In genomic region chr9:66833851-66834250, GRCm38 (mm10) we compare ENCODE assay signal across 8 mouse cellular contexts. TPM values are rescaled to one million over a fixed set of nuclear protein-coding genes. Genes with fewer than 3 reads are reported as not detected.
DNase-seq lines count a peak whose midpoint lies in the region; ATAC-seq and TF ChIP-seq lines count a peak whose summit lies in the region.

No protein-coding gene starts in this region.

- intact Hi-C loops in heart, postnatal 10 days (cut with DNase I) = loop anchor here (2.0 to 5.0 kb wide), 2 partner anchors 105 to 127 kb away; no protein-coding TSS in a partner anchor

- no peaks in the 10 kb centered on the region for H3K9me3 ChIP-seq in heart, embryonic 11.5 days (replicated peaks; ENCODE audit: control insufficient read depth, low read length)
- no peaks in the 10 kb centered on the region for H3K9me3 ChIP-seq in hindbrain, embryonic 10.5 days
- no peaks in the 10 kb centered on the region for H3K9me3 ChIP-seq in limb, embryonic 11.5 days (ENCODE audit: control insufficient read depth, low read length)
- no peaks in the 10 kb centered on the region for H3K9me3 ChIP-seq in midbrain, postnatal 0 days (ENCODE audit: low read length)

- 17% methylated on average over 7 of the region's 7 CpGs for WGBS in heart, embryonic 11.5 days (ENCODE audit: insufficient replicate concordance)
- WGBS in hindbrain, embryonic 10.5 days = 15% methylated on average over 7 of the region's 7 CpGs
- 20% methylated on average over 7 of the region's 7 CpGs for WGBS in limb, embryonic 11.5 days
- 20% methylated on average over 7 of the region's 7 CpGs for WGBS in midbrain, postnatal 0 days

- H3K27me3 ChIP-seq in heart, embryonic 11.5 days (ENCODE audit: control insufficient read depth, insufficient read depth, low read length) = peaks cover 5% of the 10 kb centered on the region; the same call in 1 of the 2 replicates
- H3K27me3 ChIP-seq in hindbrain, embryonic 10.5 days (ENCODE audit: insufficient read depth, poor library complexity, severe bottlenecking) = peaks cover 41% of the 10 kb centered on the region
- 0 out of 2 replicates have a peak, but pooled peaks cover 2% of the 10 kb centered on the region for H3K27me3 ChIP-seq in limb, embryonic 11.5 days (ENCODE audit: control insufficient read depth, insufficient read depth, low read length)
- no peaks in the 10 kb centered on the region for H3K27me3 ChIP-seq in midbrain, postnatal 0 days (ENCODE audit: insufficient read depth, low read length)

- no peak for TF ChIP-seq CTCF in midbrain, postnatal 0 days (IDR thresholded peaks at IDR 0.05)

- ATAC-seq in heart, embryonic 11.5 days (replicated peaks; ENCODE audit: insufficient number of reproducible peaks, low FRiP score, low TSS enrichment) = no peak
- no peak for ATAC-seq in limb, embryonic 11.5 days (ENCODE audit: insufficient number of reproducible peaks, low FRiP score, low TSS enrichment, low read depth)
- ATAC-seq in midbrain, postnatal 0 days (ENCODE audit: low FRiP score) = no peak

- no peak overlapping the region for H3K27ac ChIP-seq in heart, embryonic 11.5 days (ENCODE audit: low read depth, low read length)
- no peak overlapping the region for H3K27ac ChIP-seq in hindbrain, embryonic 10.5 days
- H3K27ac ChIP-seq in limb, embryonic 11.5 days (replicated peaks; ENCODE audit: low read depth, low read length) = no peak overlapping the region
- no peak overlapping the region for H3K27ac ChIP-seq in midbrain, postnatal 0 days (ENCODE audit: low read depth, low read length)

- DNase-seq in heart, postnatal 10 days = no peak
- peak; percentile 25 for DNase-seq in cerebellum, adult 8-10 months
- no peak for DNase-seq in hindbrain, embryonic 10.5 days (ENCODE audit: low spot score)
- no peak for DNase-seq in limb, embryonic 11.5 days (ENCODE audit: low spot score)
- peak; percentile 9 for DNase-seq in midbrain, postnatal 0 days (ENCODE audit: low spot score)
- no peak for DNase-seq in adrenal gland, postnatal 36 days
- no peak for DNase-seq in layer of hippocampus, adult 11-12 months (ENCODE audit: low spot score)

- no peak overlapping the region for H3K9ac ChIP-seq in heart, embryonic 11.5 days (ENCODE audit: low read depth, low read length)
- no peak overlapping the region for H3K9ac ChIP-seq in limb, embryonic 11.5 days (ENCODE audit: low read length)
- no peak overlapping the region for H3K9ac ChIP-seq in midbrain, postnatal 0 days (replicated peaks; ENCODE audit: low read length, poor library complexity, severe bottlenecking)

- peak overlapping the region; percentile 60 for H3K4me3 ChIP-seq in heart, embryonic 11.5 days (ENCODE audit: low read depth, low read length)
- peak overlapping the region; percentile 77 for H3K4me3 ChIP-seq in hindbrain, embryonic 10.5 days
- peak overlapping the region; percentile 57 for H3K4me3 ChIP-seq in limb, embryonic 11.5 days (ENCODE audit: low read depth, low read length)
- peak overlapping the region; percentile 59 for H3K4me3 ChIP-seq in midbrain, postnatal 0 days (ENCODE audit: low read depth, low read length)

- no peaks in the 10 kb centered on the region for H3K36me3 ChIP-seq in heart, embryonic 11.5 days (ENCODE audit: control insufficient read depth, insufficient read depth, low read length)
- H3K36me3 ChIP-seq in hindbrain, embryonic 10.5 days = no peaks in the 10 kb centered on the region
- no peaks in the 10 kb centered on the region for H3K36me3 ChIP-seq in limb, embryonic 11.5 days (ENCODE audit: control insufficient read depth, insufficient read depth, low read length)
- H3K36me3 ChIP-seq in midbrain, postnatal 0 days (ENCODE audit: insufficient read depth, low read length) = no peaks in the 10 kb centered on the region

- H3K4me1 ChIP-seq in heart, embryonic 11.5 days (ENCODE audit: control insufficient read depth, insufficient read depth, low read length) = peaks cover 3% of the 10 kb centered on the region; the same call in 1 of the 2 replicates
- H3K4me1 ChIP-seq in hindbrain, embryonic 10.5 days (replicated peaks) = peaks cover 21% of the 10 kb centered on the region
- peaks cover 9% of the 10 kb centered on the region for H3K4me1 ChIP-seq in limb, embryonic 11.5 days (ENCODE audit: control insufficient read depth, insufficient read depth, low read length)
- 0 out of 2 replicates have a peak, but pooled peaks cover 5% of the 10 kb centered on the region for H3K4me1 ChIP-seq in midbrain, postnatal 0 days (ENCODE audit: insufficient read depth, low read length)

- H3K4me2 ChIP-seq in heart, embryonic 11.5 days = peak overlapping the region; percentile 96
- H3K4me2 ChIP-seq in limb, embryonic 11.5 days (ENCODE audit: low read depth, severe bottlenecking) = peak overlapping the region; percentile 94
- H3K4me2 ChIP-seq in midbrain, postnatal 0 days (ENCODE audit: low read depth, low read length, poor library complexity, severe bottlenecking) = peak overlapping the region; percentile 92

RNA-seq across cellular contexts. Expression of gene Aph1c, which starts 0.7 kb away (rescaled TPM):
- polyA plus RNA-seq in heart, embryonic 11.5 days (2014; fragmentation: Nextera tagmentation; extraction: Ambion mirVana) = 0.34 and 1.1 TPM in 2 replicates
- total RNA-seq in heart, postnatal 10 days (2021) = 1 to 10 TPM in 1 of 2 experiments, under 1 TPM in 1; 0.93 to 1.1 TPM
- polyA plus RNA-seq in hindbrain, embryonic 10.5 days (2016; fragmentation: Nextera tagmentation; extraction: Ambion mirVana) = 1.3 and 1.4 TPM in 2 replicates
- polyA plus RNA-seq in limb, embryonic 11.5 days (2014; fragmentation: Nextera tagmentation; extraction: Ambion mirVana) = 1.1 and 3.2 TPM in 2 replicates
- total RNA-seq in midbrain, postnatal 0 days (2014; rRNA removed) = 1.3 and 4.1 TPM in 2 replicates
- 3.4 TPM in 2 replicates for polyA plus RNA-seq in midbrain, postnatal 0 days (2015; fragmentation: Nextera tagmentation; extraction: Ambion mirVana)
- 10 to 100 TPM in 1 of 2 experiments, 1 to 10 TPM in 1; 6.6 to 11.4 TPM for total RNA-seq in adrenal gland, postnatal 36 days (2021)

RNA-seq across cellular contexts. Expression of gene Gm10647, which starts 37.0 kb away (rescaled TPM):
- polyA plus RNA-seq in heart, embryonic 11.5 days (2014; fragmentation: Nextera tagmentation; extraction: Ambion mirVana) = 0.60 and 0.83 TPM in 2 replicates
- under 1 TPM; 0.17 to 0.32 TPM for total RNA-seq in heart, postnatal 10 days (2021)
- 0.13 and 0.70 TPM in 2 replicates for polyA plus RNA-seq in hindbrain, embryonic 10.5 days (2016; fragmentation: Nextera tagmentation; extraction: Ambion mirVana)
- 0.13 and 0.28 TPM in 2 replicates for polyA plus RNA-seq in limb, embryonic 11.5 days (2014; fragmentation: Nextera tagmentation; extraction: Ambion mirVana)
- 0.60 and 1.1 TPM in 2 replicates for total RNA-seq in midbrain, postnatal 0 days (2014; rRNA removed)
- polyA plus RNA-seq in midbrain, postnatal 0 days (2015; fragmentation: Nextera tagmentation; extraction: Ambion mirVana) = 0.17 and 0.18 TPM in 2 replicates
- under 1 TPM in 1 of 2 experiments, not detected in 1; 0.26 TPM for total RNA-seq in adrenal gland, postnatal 36 days (2021)

RNA-seq across cellular contexts. Expression of gene Aph1b, which starts 38.6 kb away (rescaled TPM):
- polyA plus RNA-seq in heart, embryonic 11.5 days (2014; fragmentation: Nextera tagmentation; extraction: Ambion mirVana) = 8.2 and 8.9 TPM in 2 replicates
- 1 to 10 TPM; 6.5 to 8.1 TPM for total RNA-seq in heart, postnatal 10 days (2021)
- 11.4 and 12.5 TPM in 2 replicates for polyA plus RNA-seq in hindbrain, embryonic 10.5 days (2016; fragmentation: Nextera tagmentation; extraction: Ambion mirVana)
- polyA plus RNA-seq in limb, embryonic 11.5 days (2014; fragmentation: Nextera tagmentation; extraction: Ambion mirVana) = 13.5 and 13.6 TPM in 2 replicates
- total RNA-seq in midbrain, postnatal 0 days (2014; rRNA removed) = 25.3 and 31.3 TPM in 2 replicates
- polyA plus RNA-seq in midbrain, postnatal 0 days (2015; fragmentation: Nextera tagmentation; extraction: Ambion mirVana) = 15.1 and 15.5 TPM in 2 replicates
- 1 to 10 TPM; 4.7 to 5.5 TPM for total RNA-seq in adrenal gland, postnatal 36 days (2021)

Comparison
In these comparisons a context has a peak if more than half of its experiments do, and no peak if none do; other contexts are left out.
1. DNase-seq: peak in cerebellum, adult 8-10 months (single experiment) and midbrain, postnatal 0 days (single experiment); none in heart, postnatal 10 days (0 of 2), hindbrain, embryonic 10.5 days (single experiment), limb, embryonic 11.5 days (single experiment), adrenal gland, postnatal 36 days (0 of 2) and layer of hippocampus, adult 11-12 months (single experiment).
2. Peak in every context shown above with its lines, with median percentiles within 50 percentile points of each other: H3K4me2 ChIP-seq and H3K4me3 ChIP-seq.